Mouse (Mus musculus) midbrain, embryonic 16.5 days (tissue): ENCODE data around the gene Srpr. TPM values are rescaled to one million over a fixed set of nuclear protein-coding genes. Genes with fewer than 3 reads are reported as not detected.

Experiments
- ATAC-seq: fragments of 200-750 bp; cut with Nextera tagmentation; 2 replicates; pipeline ENCODE4 v1.8.0; 2017; ENCODE audit warnings: moderate TSS enrichment
- H3K27ac ChIP-seq: fragments of 300-500 bp; sonication (generic); 2 replicates; pipeline ENCODE4 v1.5.1; 2014; ENCODE audit warnings: mild to moderate bottlenecking, low read length, mixed read lengths
- H3K27me3 ChIP-seq: fragments of 300-500 bp; sonication (generic); 2 replicates; pipeline ENCODE4 v1.6.1; 2014; ENCODE audit warnings: low read depth, low read length, mixed read lengths; ENCODE audit not compliant: control insufficient read depth, insufficient read depth
- H3K36me3 ChIP-seq: fragments of 300-500 bp; sonication (generic); 2 replicates; pipeline ENCODE4 v1.6.1; 2014; ENCODE audit warnings: mild to moderate bottlenecking, low read length, moderate library complexity, mixed read lengths; ENCODE audit not compliant: control insufficient read depth, insufficient read depth
- H3K4me1 ChIP-seq: fragments of 300-500 bp; sonication (generic); 2 replicates; pipeline ENCODE4 v1.6.1; 2014; ENCODE audit warnings: mild to moderate bottlenecking, low read length, mixed read lengths; ENCODE audit not compliant: control insufficient read depth, insufficient read depth
- H3K4me2 ChIP-seq: fragments of 300-500 bp; sonication (generic); 2 replicates; pipeline ENCODE4 v1.6.1; 2014; ENCODE audit warnings: mild to moderate bottlenecking, low read length, mixed read lengths
- H3K4me3 ChIP-seq: fragments of 300-500 bp; sonication (generic); 2 replicates; pipeline ENCODE4 v1.5.1; 2014; ENCODE audit warnings: low read depth, mild to moderate bottlenecking, low read length, moderate library complexity, mixed read lengths
- H3K9ac ChIP-seq: fragments of 300-500 bp; sonication (generic); 2 replicates; pipeline ENCODE4 v1.6.1; 2014; ENCODE audit warnings: low read depth, low read length, mixed read lengths
- H3K9me3 ChIP-seq: fragments of 300-500 bp; sonication (generic); replicated peaks from 2 replicates; pipeline ENCODE4 v1.6.1; 2014; ENCODE audit warnings: mild to moderate bottlenecking, low read length, mixed read lengths; ENCODE audit not compliant: control insufficient read depth, poor library complexity, severe bottlenecking
- WGBS: fragments of 180-500 bp; shearing (Covaris S2); extraction: QIAGEN DNeasy Blood & Tissue Kit; methylation state at CpG from one replicate; pipeline ENCODE4 v1.1.7; 2014; 5-methylcytosine and 5-hydroxymethylcytosine counted together
- polyA plus RNA-seq: library from polyadenylated mRNA; unstranded; fragments of >200 nt; fragmentation: Nextera tagmentation; extraction: Ambion mirVana; gene quantifications from 2 replicates; pipeline ENCODE4 v1.2.1, GENCODE M21; 2015

Srpr gene
- polyA plus RNA-seq, 1 experiment from 2014 or later = 68.2 TPM

DNA sequence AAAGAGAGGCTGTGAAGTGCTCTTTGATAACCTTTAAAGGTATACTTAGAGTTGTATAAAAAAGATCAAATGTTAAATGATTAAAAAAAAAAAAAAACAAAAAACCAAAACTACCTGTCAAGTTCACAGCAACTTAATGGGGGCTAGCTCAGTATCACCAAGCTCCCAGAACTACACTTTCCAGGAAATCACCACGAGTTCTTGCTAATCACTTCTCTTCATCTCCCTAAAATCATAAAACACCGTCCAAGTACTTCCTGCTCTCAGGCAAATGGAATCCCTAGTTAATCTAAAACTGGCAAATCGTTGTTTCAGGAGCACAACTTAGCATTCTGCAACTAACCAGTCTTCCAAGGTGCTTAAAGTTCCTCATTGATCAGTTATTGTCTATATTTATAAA lies 64.5 kb downstream of the Srpr start:
- Histone ChIP-seq H3K27ac (no peak overlapping the region), H3K4me1 (peaks cover 21% of the 10 kb centered on the region), H3K9me3 (no peaks in the 10 kb centered on the region), H3K36me3 (no peaks in the 10 kb centered on the region; the same call in 1 of the 2 replicates), H3K27me3 (no peaks in the 10 kb centered on the region), H3K4me2 (no peak overlapping the region), H3K4me3 (no peak overlapping the region), H3K9ac (no peak overlapping the region)
- ATAC-seq = no peak
- WGBS = 93% methylated on average over 3 of the region's 3 CpGs

DNA sequence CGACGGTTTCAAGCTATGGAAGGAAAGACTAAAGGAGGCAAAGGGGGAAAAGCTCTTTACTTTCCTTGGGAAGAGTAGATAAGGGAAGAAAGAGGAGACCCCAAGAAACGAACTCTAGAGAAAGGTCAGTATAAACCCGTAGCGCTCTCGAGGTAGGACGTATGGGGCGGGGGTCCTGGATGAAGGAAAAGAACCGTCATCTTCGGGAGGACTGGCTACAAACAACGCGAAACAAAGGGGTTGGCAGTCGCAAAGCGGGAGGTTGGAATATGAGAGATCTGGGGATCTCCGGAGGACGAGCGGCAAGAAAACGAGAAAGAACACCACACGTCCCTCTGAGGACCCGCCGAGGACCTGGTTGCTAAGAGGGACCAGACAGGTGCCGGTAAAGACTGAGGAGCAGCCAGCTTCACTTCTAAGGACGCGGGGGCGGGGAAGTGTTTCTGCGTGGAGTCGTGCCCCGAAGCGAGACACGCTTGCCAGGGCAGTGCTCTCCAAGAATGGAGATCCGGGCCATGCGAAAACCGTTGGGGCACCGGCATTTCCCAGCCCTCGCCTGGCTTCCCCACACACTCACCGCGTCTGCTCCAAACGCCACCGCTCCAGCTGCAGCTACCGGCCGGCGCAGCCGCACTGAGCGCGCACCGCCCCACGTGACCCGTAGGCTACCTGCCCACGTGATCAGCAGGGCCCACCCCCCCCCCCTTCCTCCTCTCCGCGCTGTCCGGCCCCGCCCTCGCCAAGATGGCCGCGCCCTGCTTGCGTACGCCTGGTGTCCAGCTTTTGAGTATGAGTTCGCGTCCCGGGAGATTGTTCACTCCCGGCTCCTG lies 67.4 kb downstream of the Srpr start, which contains the start of the genes Fam118b and Rpusd4:
Fam118b (minus strand) TSS at position 660 of the 830 bp plus-strand sequence.
Rpusd4 (plus strand) TSS at position 720 of the 830 bp plus-strand sequence.
- Histone ChIP-seq H3K27ac (peak within 1 kb of the TSS; percentile 88), H3K27me3 (no peaks in the 10 kb centered on the region), H3K4me2 (peak within 1 kb of the TSS; percentile 85), H3K9ac (peak within 1 kb of the TSS; percentile 81), H3K4me1 (peaks cover 21% of the 10 kb centered on the region), H3K9me3 (no peaks in the 10 kb centered on the region), H3K36me3 (peaks cover 1% of the 10 kb centered on the region; the same call in 1 of the 2 replicates), H3K4me3 (peak within 1 kb of the TSS; percentile 68)
- WGBS = under 1% methylated on average over 53 of the region's 62 CpGs
- peak; percentile 96 for ATAC-seq

GRCm38 (mm10) chr9:35267976-35268715 lies 68.2 kb downstream of the Srpr start:
- Histone ChIP-seq H3K9ac (peak overlapping the region; percentile 74), H3K9me3 (no peaks in the 10 kb centered on the region), H3K4me1 (peaks cover 21% of the 10 kb centered on the region), H3K27ac (peak overlapping the region; percentile 74), H3K4me3 (peak overlapping the region; percentile 68), H3K36me3 (peaks cover 7% of the 10 kb centered on the region), H3K27me3 (no peaks in the 10 kb centered on the region), H3K4me2 (peak overlapping the region; percentile 85)
- 1% methylated on average over 21 of the region's 21 CpGs for whole genome bisulfite sequencing
- ATAC-seq = peak; percentile 66

DNA sequence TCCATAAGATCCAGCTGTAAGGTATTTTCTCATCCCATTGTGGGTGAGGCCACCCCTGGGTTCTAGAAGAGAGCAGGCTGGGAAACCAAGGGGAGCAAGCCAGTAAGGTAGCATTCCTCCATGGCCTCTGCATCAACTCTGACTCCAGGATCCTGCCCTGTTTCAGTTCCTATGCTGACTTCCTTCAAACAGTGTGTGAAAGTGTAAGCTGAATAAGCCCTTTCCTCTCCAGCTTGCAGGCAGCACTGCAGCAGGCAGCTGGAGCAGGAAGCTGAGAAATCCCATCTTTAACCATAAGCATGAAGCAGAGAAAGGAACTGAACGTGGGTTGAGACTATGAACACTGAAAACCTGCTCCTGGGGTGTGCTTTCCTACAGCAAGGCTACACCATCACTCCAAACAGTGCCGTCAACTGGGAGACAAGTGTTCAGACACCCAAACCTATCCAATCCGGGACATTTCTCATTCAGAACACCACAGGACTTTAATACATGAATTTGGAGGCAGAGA lies 77.9 kb downstream of the Srpr start:
- H3K4me1 ChIP-seq = no peaks in the 10 kb centered on the region
- WGBS = 86% methylated on average over 3 of the region's 3 CpGs
- H3K9ac ChIP-seq = no peak overlapping the region
- no peak overlapping the region for H3K4me3 ChIP-seq
- H3K27ac ChIP-seq = no peak overlapping the region
- no peak for ATAC-seq
- no peak overlapping the region for H3K4me2 ChIP-seq
- H3K9me3 ChIP-seq = no peaks in the 10 kb centered on the region
- peaks cover 8% of the 10 kb centered on the region for H3K36me3 ChIP-seq
- H3K27me3 ChIP-seq = no peaks in the 10 kb centered on the region

DNA sequence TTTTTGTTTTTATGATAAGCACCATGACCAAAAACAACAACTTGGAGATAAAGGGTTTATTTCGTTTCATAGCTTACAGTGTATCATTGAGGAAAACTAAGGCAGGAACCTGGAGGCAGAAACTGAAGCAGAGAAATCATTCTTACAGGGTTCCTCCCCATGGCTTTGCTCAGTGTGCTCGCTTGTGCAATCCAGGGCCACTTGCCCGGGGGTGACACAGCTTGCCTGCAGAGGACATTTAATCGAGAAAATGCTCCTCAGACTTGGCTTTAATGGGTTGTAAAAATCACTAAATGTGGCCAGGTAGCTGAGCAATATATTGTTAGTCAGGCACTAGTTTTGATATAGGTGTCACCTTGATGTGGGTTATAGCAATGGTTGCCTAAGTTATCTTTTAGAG lies 78.5 kb downstream of the Srpr start:
- Histone ChIP-seq H3K4me1 (no peaks in the 10 kb centered on the region), H3K4me3 (no peak overlapping the region), H3K9ac (no peak overlapping the region), H3K27me3 (no peaks in the 10 kb centered on the region), H3K9me3 (no peaks in the 10 kb centered on the region), H3K36me3 (peaks cover 6% of the 10 kb centered on the region; the same call in 1 of the 2 replicates), H3K4me2 (no peak overlapping the region), H3K27ac (no peak overlapping the region)
- WGBS = 83% methylated on average over 4 of the region's 4 CpGs
- no peak for ATAC-seq

- Histone ChIP-seq H3K36me3 (no peaks in the 10 kb centered on the region), H3K4me2 (no peak overlapping the region), H3K27ac (no peak overlapping the region), H3K4me1 (no peaks in the 10 kb centered on the region), H3K4me3 (no peak overlapping the region), H3K9ac (no peak overlapping the region), H3K27me3 (no peaks in the 10 kb centered on the region), H3K9me3 (no peaks in the 10 kb centered on the region)
- WGBS = 19% methylated on average over 5 of the region's 5 CpGs
- peak; percentile 59 for ATAC-seq
Measured at GRCm38 (mm10) chr9:35282006-35282850, 82.3 kb downstream of the Srpr start.

GRCm38 (mm10) chr9:35282851-35283200 lies 82.9 kb downstream of the Srpr start:
- H3K36me3 ChIP-seq = no peaks in the 10 kb centered on the region
- H3K4me2 ChIP-seq = no peak overlapping the region
- 61% methylated on average over 5 of the region's 5 CpGs for WGBS
- H3K4me1 ChIP-seq = no peaks in the 10 kb centered on the region
- no peak overlapping the region for H3K9ac ChIP-seq
- no peaks in the 10 kb centered on the region for H3K27me3 ChIP-seq
- no peak overlapping the region for H3K4me3 ChIP-seq
- ATAC-seq = 0 out of 2 replicates have a peak, but pooled peaks have one; percentile 41
- no peaks in the 10 kb centered on the region for H3K9me3 ChIP-seq
- no peak overlapping the region for H3K27ac ChIP-seq

- no peaks in the 10 kb centered on the region for H3K36me3 ChIP-seq
- H3K4me2 ChIP-seq = no peak overlapping the region
- H3K4me3 ChIP-seq = no peak overlapping the region
- H3K9ac ChIP-seq = no peak overlapping the region; the same call in 1 of the 2 replicates
- no peak overlapping the region for H3K27ac ChIP-seq
- 0 out of 2 replicates have a peak, but pooled peaks have one; percentile 19 for ATAC-seq
- no peaks in the 10 kb centered on the region for H3K9me3 ChIP-seq
- H3K4me1 ChIP-seq = no peaks in the 10 kb centered on the region
- WGBS = 57% methylated on average over 13 of the region's 13 CpGs
- no peaks in the 10 kb centered on the region for H3K27me3 ChIP-seq
Measured at GRCm38 (mm10) chr9:35283415-35284069, 83.6 kb downstream of the Srpr start.
